Mouse (Mus musculus) left cerebral cortex, postnatal 10 days (tissue): ENCODE data around the gene Slc39a12. TPM values are rescaled to one million over a fixed set of nuclear protein-coding genes. Genes with fewer than 3 reads are reported as not detected.

Experiments
- DNase-seq, 2 experiments: peaks; one replicate each; pipeline ENCODE4 v3.0.0; 2021 to 2022; ENCODE audit warnings: low spot score in 2 of 2, mixed read lengths in 1 of 2; ENCODE audit errors: extremely low spot score in 1 of 2
- intact Hi-C: fragments of 180-260 bp; cut with DNase I; formaldehyde crosslinking; loops from one replicate; pipeline ENCODE4 v1.15.1; 2025
- total RNA-seq, 2 experiments: library from RNA; stranded (reverse); gene quantifications; 2 replicates each; pipeline ENCODE4 v1.2.3; 2021

Gene Slc39a12
- total RNA-seq, 2 experiments from 2014 or later: 21.5 to 28.2 TPM

DNA sequence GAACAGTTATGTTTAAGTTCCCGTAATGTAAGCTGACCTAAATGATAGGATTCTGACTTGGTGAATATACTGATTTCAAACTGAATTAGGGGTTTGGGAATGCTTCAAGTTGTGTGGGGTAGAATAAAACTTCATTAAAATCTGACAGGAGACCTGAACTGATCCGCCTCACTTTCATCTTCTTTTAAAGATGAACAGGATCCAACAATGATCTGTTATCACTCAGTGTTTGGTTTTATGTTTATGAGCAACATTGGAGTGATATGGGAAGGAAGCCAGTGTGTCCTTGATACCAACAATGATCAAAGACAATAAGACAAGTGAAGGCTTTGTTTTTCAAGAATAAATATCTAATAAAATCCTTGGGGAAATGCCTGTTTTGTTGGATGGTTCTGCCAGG is 155.7 kb downstream of the Slc39a12 start:
- intact Hi-C loops: no loop called here

More for the DNA sequence above, 155.7 kb downstream of the Slc39a12 start:
- no peak for DNase-seq

Other genes starting within 250 kb of the Slc39a12 start
- under 1 TPM in 1 of 2 experiments, not detected in 1; 0.24 TPM for gene Tmem236, start 213.8 kb upstream of the Slc39a12 start, total RNA-seq
- 1 to 10 TPM; 7.6 to 8.3 TPM for gene Mrc1, start 158.9 kb upstream of the Slc39a12 start, total RNA-seq
- gene Cacnb2, start 214.8 kb downstream of the Slc39a12 start, total RNA-seq: 10 to 100 TPM; 32.5 to 36.1 TPM